Mouse (Mus musculus) cortical plate, adult 2 months (tissue): ENCODE data around the gene Mtmr3. TPM values are rescaled to one million over a fixed set of nuclear protein-coding genes. Genes with fewer than 3 reads are reported as not detected.
A peak's percentile ranks its signal among the peaks of the same experiment; 100 is the strongest.
"Not testable (repeated sequence)": the region's sequence is repeated elsewhere in the genome, so short reads cannot be mapped to it uniquely, and the experiment has no call there.

ENCODE experiments used
- H3K27ac ChIP-seq: fragments of 200-500 bp; 2 replicates; pipeline ENCODE4 v1.5.1; 2012; ENCODE audit warnings: low read length, control low read depth, inconsistent platforms; ENCODE audit not compliant: insufficient read depth
- H3K4me1 ChIP-seq: fragments of 200-500 bp; 2 replicates; pipeline ENCODE4 v1.6.1; 2011; ENCODE audit warnings: low read length; ENCODE audit not compliant: control insufficient read depth, insufficient read depth
- H3K4me3 ChIP-seq: fragments of 200-500 bp; 2 replicates; pipeline ENCODE4 v1.5.1; 2011; ENCODE audit warnings: mild to moderate bottlenecking, low read length, control low read depth; ENCODE audit not compliant: insufficient read depth
- CTCF ChIP-seq: fragments of 200-500 bp; IDR thresholded peaks from 2 replicates; pipeline ENCODE4 v1.5.1; 2011; ENCODE audit warnings: mild to moderate bottlenecking, control low read depth, low read length; ENCODE audit not compliant: insufficient read depth; ENCODE audit errors: extremely low read depth
- POLR2A ChIP-seq: fragments of 200-500 bp; IDR thresholded peaks from 2 replicates; pipeline ENCODE4 v1.6.1; 2011; ENCODE audit warnings: mild to moderate bottlenecking, low read length, control low read depth; ENCODE audit not compliant: insufficient read depth; ENCODE audit errors: extremely low read depth
- polyA plus RNA-seq: library from polyadenylated mRNA; depleted of rRNA; stranded (reverse); fragments of >200 nt; gene quantifications from 2 replicates; pipeline ENCODE4 v1.2.3, GENCODE M21; 2012

Gene Mtmr3
- polyA plus RNA-seq, 1 experiment = 40.9 TPM

DNA sequence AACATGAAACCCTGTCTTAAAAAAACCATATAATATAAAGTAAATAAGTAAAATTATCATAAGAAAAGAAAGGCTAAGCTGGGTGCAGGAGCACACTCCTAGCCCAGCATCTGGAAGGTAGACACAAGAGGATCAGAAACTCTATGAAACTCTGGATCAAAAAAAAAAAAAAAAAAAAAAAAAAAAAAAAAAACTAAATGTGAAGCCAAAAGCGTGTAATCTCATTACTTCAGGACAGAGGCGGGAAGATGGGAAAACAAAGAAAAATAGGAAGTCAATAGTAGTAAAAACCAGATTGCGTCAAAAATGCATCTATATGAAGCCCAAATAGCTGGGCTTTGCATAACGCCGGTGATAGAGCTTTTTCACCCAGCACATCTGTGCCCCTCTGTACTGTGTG lies 7.2 kb upstream of the Mtmr3 start:
- TF ChIP-seq POLR2A (no peak), CTCF (no peak)
- no peak overlapping the region for H3K4me3 ChIP-seq
- H3K4me1 ChIP-seq = no peaks in the 10 kb centered on the region
- no peak overlapping the region for H3K27ac ChIP-seq

DNA sequence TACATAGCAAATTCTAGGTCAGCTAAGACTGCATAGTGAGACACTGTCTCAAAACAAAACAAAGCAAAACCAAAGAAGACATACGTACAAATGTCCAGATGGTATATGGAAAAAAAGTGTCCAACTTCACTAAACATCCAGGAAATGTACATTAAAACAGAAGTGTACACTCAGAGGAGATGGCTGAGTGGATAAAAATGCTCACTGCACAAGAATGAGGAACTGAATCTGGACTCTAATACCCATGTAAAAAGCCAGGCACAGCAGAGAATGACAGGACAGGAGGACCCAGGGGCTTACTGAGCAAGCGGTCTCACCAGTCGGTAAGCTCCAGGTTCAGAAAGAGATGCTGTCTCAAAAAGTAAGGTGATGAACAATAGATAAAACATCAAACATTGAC lies 5.3 kb upstream of the Mtmr3 start:
- no peak overlapping the region for H3K27ac ChIP-seq
- no peak overlapping the region for H3K4me3 ChIP-seq
- TF ChIP-seq CTCF = no peak
- no peak for TF ChIP-seq POLR2A
- no peaks in the 10 kb centered on the region; the same call in 1 of the 2 replicates for H3K4me1 ChIP-seq

DNA sequence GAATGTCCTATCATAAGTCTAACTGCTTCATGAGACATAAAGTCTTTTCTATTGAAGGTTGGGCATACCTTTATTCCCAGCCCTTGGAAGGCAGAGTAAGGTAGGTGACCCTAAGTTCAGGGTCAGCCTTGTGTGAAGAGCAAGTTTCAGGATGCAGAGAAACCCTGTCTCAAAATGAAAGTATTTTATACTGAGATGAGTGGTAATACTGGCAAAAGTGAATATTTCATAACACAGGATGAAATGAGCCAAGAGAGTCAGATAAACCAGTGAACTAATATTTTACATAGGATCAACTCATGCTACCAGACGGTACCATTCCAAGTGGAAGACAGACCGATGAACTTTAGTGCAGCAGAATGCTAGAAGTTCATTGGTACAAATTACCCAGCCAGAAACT lies 3.7 kb upstream of the Mtmr3 start:
- no peak overlapping the region for H3K27ac ChIP-seq
- TF ChIP-seq POLR2A (no peak), CTCF (no peak)

DNA sequence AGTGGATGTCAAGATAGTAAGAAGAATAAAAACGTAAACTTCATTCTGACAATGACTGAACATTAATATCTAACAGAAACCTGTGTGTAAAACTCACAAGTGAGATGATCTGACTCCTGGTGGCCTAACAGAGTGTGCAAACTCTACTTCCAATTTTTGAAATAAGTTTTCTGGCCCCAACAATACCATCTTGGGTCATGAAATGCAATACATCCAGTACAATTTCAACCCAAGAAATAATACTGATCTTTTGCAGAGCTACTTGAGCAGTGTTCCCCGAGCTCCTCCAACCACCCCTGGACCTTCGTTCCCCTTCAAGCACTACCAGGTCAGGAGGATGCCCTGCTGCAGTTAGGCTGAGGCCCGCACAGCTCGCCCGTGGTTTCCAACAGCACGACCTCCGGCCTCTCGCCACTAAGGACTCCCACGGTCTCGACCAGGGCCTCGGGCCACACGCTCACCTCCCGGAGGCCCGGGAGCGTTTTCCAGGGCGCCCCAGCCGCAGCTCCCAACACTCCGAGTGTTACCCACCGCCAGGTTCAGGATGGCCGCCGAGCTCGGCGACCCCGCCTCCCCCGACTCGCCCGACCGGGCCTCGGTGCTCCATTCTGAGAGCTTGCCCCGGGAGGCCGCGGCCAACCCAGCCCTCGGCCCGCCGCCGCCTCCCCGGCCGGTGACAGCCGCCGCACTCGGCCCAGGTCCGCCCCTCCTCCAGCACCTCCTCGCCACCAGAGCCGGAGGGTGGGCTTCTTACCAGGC lies 635 bp downstream of the Mtmr3 start:
- Histone ChIP-seq H3K27ac (peak overlapping the region; percentile 92), H3K4me1 (peaks cover 5% of the 10 kb centered on the region; the same call in 1 of the 2 replicates), H3K4me3 (peak overlapping the region; percentile 47)
- TF ChIP-seq CTCF (no peak), POLR2A (no peak)

More for the DNA sequence above, 3.7 kb upstream of the Mtmr3 start:
- Histone ChIP-seq H3K4me1 (no peaks in the 10 kb centered on the region; the same call in 1 of the 2 replicates), H3K4me3 (no peak overlapping the region)

DNA sequence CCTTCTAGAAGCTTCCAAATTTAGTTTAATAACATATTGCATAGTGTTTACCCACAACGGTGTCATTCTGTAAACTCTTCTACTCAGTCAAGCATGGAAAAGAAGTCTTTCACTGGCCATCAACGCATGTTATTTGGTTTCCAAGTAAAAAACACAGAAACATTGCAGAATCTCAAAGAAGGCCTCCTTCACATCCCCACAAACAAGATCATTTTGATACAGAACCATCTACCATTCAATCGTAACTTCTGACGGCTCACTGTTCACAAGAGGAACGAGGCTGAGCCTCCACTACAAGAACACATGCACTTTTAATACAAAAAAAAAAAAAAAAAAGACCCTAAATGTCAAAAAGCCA lies 1.2 kb downstream of the Mtmr3 start:
- H3K4me3 ChIP-seq = peak overlapping the region; percentile 47; the same call in 1 of the 2 replicates
- H3K27ac ChIP-seq = no peak overlapping the region
- no peak for TF ChIP-seq CTCF
- no peak for TF ChIP-seq POLR2A
- H3K4me1 ChIP-seq = peaks cover 5% of the 10 kb centered on the region; the same call in 1 of the 2 replicates

DNA sequence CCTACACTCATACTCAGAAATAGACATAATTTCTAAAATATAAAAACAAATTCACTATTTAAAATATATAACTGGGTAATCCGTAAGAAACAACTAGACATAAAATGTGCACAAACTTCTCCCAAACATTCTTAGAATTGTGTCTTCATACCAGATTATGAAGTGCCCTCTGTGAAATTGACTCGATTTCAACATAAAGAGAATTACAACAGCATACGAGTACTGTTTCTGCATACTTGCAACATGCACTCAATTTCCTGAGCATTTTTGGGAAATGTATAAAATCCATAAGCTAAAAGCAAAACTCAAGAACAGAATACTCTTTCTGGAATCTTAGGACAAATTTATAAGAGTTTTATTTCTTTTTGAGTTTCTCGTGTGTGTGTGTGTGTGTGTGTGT lies 2.9 kb downstream of the Mtmr3 start:
- no peak overlapping the region for H3K27ac ChIP-seq
- H3K4me3 ChIP-seq = no peak overlapping the region
- H3K4me1 ChIP-seq = peaks cover 5% of the 10 kb centered on the region; the same call in 1 of the 2 replicates
- TF ChIP-seq CTCF (no peak), POLR2A (no peak)

DNA sequence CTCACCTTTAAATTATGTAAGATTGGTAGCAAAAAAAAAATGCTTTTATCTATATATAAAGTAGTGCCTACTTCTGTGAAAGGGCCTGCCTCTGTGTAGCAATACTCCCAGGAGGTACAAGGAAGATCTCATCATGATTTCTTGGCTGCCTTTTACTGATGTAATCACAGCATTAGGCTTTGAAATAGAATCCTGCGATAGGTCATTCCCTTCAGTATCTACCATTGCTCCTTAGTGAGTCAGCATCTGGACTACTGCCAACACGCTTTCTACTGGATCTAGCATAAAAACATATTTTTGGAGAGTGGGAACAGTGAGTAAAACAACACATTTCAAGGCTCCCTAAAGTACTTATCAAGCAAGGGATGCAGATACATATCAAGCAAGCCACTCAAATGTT lies 16.0 kb downstream of the Mtmr3 start:
- H3K27ac ChIP-seq = no peak overlapping the region
- H3K4me3 ChIP-seq = no peak overlapping the region
- TF ChIP-seq POLR2A (no peak), CTCF (no peak)
- peaks cover 4% of the 10 kb centered on the region for H3K4me1 ChIP-seq

DNA sequence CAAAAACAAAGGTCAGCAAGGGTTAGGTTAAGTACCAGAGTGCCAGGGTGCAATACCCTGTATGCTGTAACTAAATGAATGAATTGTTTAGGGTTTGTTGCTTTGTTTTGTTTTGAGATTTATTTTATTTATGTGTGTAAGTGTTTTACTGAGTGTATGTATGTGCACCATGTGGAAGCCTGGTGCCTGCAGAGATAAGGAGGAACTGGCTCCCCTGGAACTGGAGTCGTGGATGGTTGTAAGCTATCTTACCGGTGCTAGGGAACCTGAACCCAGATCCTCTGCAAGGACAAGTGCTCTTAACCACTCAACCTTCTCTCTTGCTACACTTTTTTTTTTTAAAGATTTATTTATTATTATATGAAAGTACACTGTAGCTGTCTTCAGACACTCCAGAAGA lies 17.6 kb downstream of the Mtmr3 start:
- Histone ChIP-seq H3K4me3 (no peak overlapping the region), H3K27ac (no peak overlapping the region), H3K4me1 (peaks cover 4% of the 10 kb centered on the region)
- TF ChIP-seq POLR2A = no peak
- no peak for TF ChIP-seq CTCF

DNA sequence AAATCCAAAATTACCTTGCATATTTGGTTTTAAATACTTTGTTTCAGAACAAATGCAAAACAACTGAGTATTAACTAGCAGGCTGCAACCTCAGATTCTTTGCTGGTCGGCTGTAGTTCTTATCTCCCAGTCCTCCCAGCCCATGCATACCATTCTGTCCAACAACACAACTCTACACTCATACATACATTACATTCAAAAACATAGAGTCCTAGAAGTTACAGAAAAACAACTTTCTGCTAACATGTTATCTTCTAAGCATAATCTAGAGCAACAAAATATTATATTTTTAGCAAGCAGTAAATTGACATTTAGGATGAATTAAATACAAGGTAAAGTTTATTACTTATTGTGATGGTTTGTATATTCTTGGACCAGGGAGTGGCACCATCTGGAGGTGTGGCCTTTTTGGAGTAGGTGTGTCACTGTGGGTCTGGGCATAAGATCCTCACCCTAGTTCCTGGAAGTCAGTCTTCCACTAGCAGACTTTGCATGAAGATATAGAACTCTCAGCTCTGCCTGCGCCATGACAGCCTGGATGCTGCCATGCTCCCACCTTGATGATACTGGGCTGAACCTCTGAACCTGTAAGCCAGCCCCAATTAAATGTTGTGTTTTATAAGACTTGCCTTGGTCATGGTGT lies 18.5 kb downstream of the Mtmr3 start:
- H3K4me1 ChIP-seq, H3K27ac ChIP-seq, H3K4me3 ChIP-seq: not testable (repeated sequence)

DNA sequence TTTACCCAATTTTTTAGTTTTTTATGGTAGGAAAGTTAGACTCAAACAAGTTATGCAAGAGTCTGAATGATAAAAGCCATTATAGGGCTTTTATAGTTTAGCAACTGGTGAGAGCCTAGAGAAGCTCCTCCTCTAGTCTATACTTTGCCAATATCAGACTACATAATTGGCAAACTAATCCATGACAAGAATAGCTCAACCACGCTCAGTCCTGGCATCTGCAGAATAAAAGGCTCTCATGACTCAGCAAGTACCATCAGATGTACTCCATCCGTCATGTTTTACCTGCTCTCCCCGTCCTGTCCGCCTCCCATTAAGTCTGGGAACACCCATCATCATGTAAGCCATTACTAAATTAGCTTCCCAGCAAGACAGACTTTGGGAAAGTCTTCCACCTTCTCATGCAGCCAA lies 23.2 kb downstream of the Mtmr3 start:
- TF ChIP-seq POLR2A = no peak
- no peak for TF ChIP-seq CTCF
- H3K27ac ChIP-seq = no peak overlapping the region
- H3K4me3 ChIP-seq = no peak overlapping the region
- H3K4me1 ChIP-seq = peaks cover 6% of the 10 kb centered on the region
